Mouse (Mus musculus) myocyte (in vitro differentiated cells): Measurements from ENCODE around the gene Wdhd1. TPM values are rescaled to one million over a fixed set of nuclear protein-coding genes. Genes with fewer than 3 reads are reported as not detected.

Experiments used
- H3K27me3 ChIP-seq: one replicate; pipeline ENCODE4 v1.6.1; 2011; ENCODE audit not compliant: control insufficient read depth, insufficient read depth, insufficient read length
- H3K36me3 ChIP-seq: one replicate; pipeline ENCODE4 v1.6.1; 2011; ENCODE audit not compliant: control insufficient read depth, insufficient read depth
- H3K4me2 ChIP-seq: one replicate; pipeline ENCODE4 v1.6.1; 2011; ENCODE audit warnings: low read depth, control low read depth
- H3K4me3 ChIP-seq: one replicate; pipeline ENCODE4 v1.5.1; 2011; ENCODE audit warnings: mild to moderate bottlenecking, control low read depth, moderate library complexity
- H3K79me2 ChIP-seq: one replicate; pipeline ENCODE4 v1.6.1; 2011; ENCODE audit not compliant: control insufficient read depth, insufficient read depth
- H3ac ChIP-seq: one replicate; pipeline ENCODE4 v1.6.1; 2011; ENCODE audit not compliant: control insufficient read depth, insufficient read length
- CEBPB ChIP-seq: IDR thresholded peaks from 2 replicates; pipeline ENCODE4 v1.6.1; 2011; ENCODE audit warnings: mild to moderate bottlenecking, moderate library complexity; ENCODE audit not compliant: poor library complexity, insufficient read depth, severe bottlenecking
- E2F4 ChIP-seq: IDR thresholded peaks from one replicate; pipeline ENCODE4 v1.6.1; 2011; ENCODE audit warnings: mild to moderate bottlenecking, control low read depth, moderate library complexity; ENCODE audit not compliant: insufficient read depth
- MAX ChIP-seq: IDR thresholded peaks from one replicate; pipeline ENCODE4 v1.6.1; 2011; ENCODE audit warnings: low read depth, mild to moderate bottlenecking, control low read depth
- MYOD1 ChIP-seq, 3 experiments: IDR thresholded peaks; one replicate each; pipeline ENCODE4 v1.6.1; 2011; ENCODE audit warnings: control low read depth in 2 of 3, low read depth in 2 of 3, mild to moderate bottlenecking in 2 of 3, moderate library complexity in 1 of 3; ENCODE audit not compliant: insufficient read length in 2 of 3, control insufficient read depth in 1 of 3
- MYOG ChIP-seq, 3 experiments: IDR thresholded peaks; one replicate each; pipeline ENCODE4 v1.6.1; 2011; ENCODE audit warnings: control low read depth in 2 of 3, low read depth in 2 of 3, mild to moderate bottlenecking in 2 of 3; ENCODE audit not compliant: insufficient read length in 2 of 3, control insufficient read depth in 1 of 3, insufficient read depth in 1 of 3
- POLR2A ChIP-seq: IDR thresholded peaks from one replicate; pipeline ENCODE4 v1.6.1; 2011; ENCODE audit warnings: low read depth, mild to moderate bottlenecking, control low read depth, moderate library complexity; ENCODE audit not compliant: insufficient read length
- POLR2AphosphoS2 ChIP-seq: IDR thresholded peaks from one replicate; pipeline ENCODE4 v1.6.1; 2011; ENCODE audit warnings: low read depth, control low read depth; ENCODE audit not compliant: insufficient read length
- REST ChIP-seq: IDR thresholded peaks from one replicate; pipeline ENCODE4 v1.6.1; 2011; ENCODE audit warnings: mild to moderate bottlenecking, control low read depth, moderate library complexity; ENCODE audit not compliant: insufficient read depth, insufficient read length
- SRF ChIP-seq: IDR thresholded peaks from one replicate; pipeline ENCODE4 v1.6.1; 2011; ENCODE audit warnings: low read depth; ENCODE audit not compliant: control insufficient read depth, insufficient read length
- TCF12 ChIP-seq: IDR thresholded peaks from one replicate; pipeline ENCODE4 v1.6.1; 2011; ENCODE audit warnings: mild to moderate bottlenecking, control low read depth; ENCODE audit not compliant: poor library complexity, insufficient read depth, severe bottlenecking
- TCF3 ChIP-seq: IDR thresholded peaks from one replicate; pipeline ENCODE4 v1.6.1; 2011; ENCODE audit warnings: low read depth, control low read depth; ENCODE audit not compliant: insufficient read length
- USF1 ChIP-seq: IDR thresholded peaks from one replicate; pipeline ENCODE4 v1.6.1; 2011; ENCODE audit warnings: low read depth, mild to moderate bottlenecking, control low read depth, moderate library complexity
- polyA plus RNA-seq: library from polyadenylated mRNA; unstranded; fragments of >200 nt; fragmentation: generic; extraction: Trizol; gene quantifications from one replicate; pipeline ENCODE4 v1.2.1, GENCODE M21; 2012; ENCODE audit warnings: missing spikeins

Gene Wdhd1
- polyA plus RNA-seq, 1 experiment = 2.1 TPM

DNA sequence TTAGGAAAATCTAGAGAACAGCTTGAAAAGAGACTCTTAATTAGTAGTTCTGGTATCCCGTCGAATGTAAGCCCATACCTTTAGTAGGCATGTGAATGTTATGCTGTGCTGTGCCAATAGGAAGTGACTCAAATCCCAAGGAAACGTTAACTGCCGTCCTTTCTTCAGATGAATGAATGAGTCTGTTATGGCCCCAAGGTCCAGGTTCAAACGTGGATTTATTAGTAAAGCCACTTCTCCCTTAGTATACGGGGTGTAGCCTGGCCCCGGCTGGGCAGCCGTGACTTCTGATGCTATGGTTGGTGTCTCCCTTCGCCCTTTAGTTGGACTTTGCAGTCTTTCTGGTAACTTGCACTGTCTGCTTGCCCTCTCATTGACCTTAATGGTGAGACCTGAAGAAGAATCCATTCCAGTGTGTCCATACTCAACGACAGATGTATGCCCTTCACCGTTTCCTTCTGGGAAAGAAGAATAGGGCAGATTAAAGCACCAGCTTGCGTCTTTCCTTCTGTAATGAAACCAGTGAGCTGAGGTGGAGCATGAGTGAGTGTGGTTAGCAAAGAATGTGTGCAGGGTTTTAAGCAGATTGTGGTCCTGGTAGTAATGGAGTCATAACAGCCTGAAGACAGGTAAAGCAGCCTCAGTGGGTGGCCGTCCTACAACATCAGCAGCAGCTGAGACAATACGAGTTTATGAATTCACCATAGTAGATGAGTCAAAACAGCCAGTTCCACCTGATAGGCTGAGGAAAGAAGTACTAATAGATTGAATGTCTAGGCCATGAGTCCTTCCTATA lies 26.4 kb upstream of the Wdhd1 start:
- peaks cover 4% of the 10 kb centered on the region for H3K36me3 ChIP-seq

DNA sequence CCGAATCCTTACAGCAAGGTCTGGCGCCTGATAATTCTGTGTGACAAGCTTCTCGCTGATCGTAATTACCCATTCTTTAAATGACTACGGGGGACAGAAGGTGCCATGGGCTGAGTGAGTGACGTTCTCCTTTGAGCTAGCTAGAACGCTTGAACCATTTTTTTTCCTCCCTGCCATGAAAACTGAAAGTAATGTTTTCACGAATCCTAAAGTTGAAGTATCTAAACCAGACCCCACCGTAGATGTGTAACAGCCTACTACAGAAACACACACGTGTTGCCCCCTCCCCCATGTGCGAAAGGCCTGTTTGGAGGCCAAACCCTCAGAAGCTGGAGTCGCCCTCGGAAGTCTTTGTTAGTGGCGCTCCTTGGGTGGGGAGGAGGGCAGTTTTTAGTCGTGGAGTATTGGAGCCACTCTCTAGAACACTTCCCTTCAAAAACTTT lies 22.2 kb upstream of the Wdhd1 start:
- Histone ChIP-seq H3K4me2 (peak overlapping the region; percentile 97), H3ac (peak overlapping the region; percentile 23), H3K36me3 (peaks cover 4% of the 10 kb centered on the region), H3K27me3 (no peaks in the 10 kb centered on the region), H3K4me3 (peak overlapping the region; percentile 78), H3K79me2 (peaks cover 54% of the 10 kb centered on the region)
- TF ChIP-seq CEBPB = no peak
- TF ChIP-seq TCF3 = no peak
- TF ChIP-seq POLR2AphosphoS2 = no peak
- no peak for TF ChIP-seq MYOD1 (IDR thresholded peaks at IDR 0.05; ENCODE audit: control insufficient read depth in 1 of 3, insufficient read length in 2 of 3, low read depth in 2 of 3)
- TF ChIP-seq SRF = no peak
- no peak for TF ChIP-seq USF1
- no peak for TF ChIP-seq MYOG (IDR thresholded peaks at IDR 0.05; ENCODE audit: control insufficient read depth in 1 of 3, insufficient read depth in 1 of 3, insufficient read length in 2 of 3, low read depth in 2 of 3)
- no peak for TF ChIP-seq REST
- no peak for TF ChIP-seq TCF12
- TF ChIP-seq E2F4 = no peak

More for the DNA sequence above, 26.4 kb upstream of the Wdhd1 start:
- Histone ChIP-seq H3ac (no peak overlapping the region), H3K79me2 (peaks cover 96% of the 10 kb centered on the region), H3K27me3 (no peaks in the 10 kb centered on the region), H3K4me3 (no peak overlapping the region), H3K4me2 (no peak overlapping the region)
- TF ChIP-seq POLR2A (no peak), MYOG (IDR thresholded peaks at IDR 0.05; ENCODE audit: control insufficient read depth in 1 of 3, insufficient read depth in 1 of 3, insufficient read length in 2 of 3, low read depth in 2 of 3) (no peak), E2F4 (no peak), MYOD1 (IDR thresholded peaks at IDR 0.05; ENCODE audit: control insufficient read depth in 1 of 3, insufficient read length in 2 of 3, low read depth in 2 of 3) (no peak), USF1 (no peak), TCF3 (no peak), REST (no peak), TCF12 (no peak), SRF (no peak), MAX (no peak), CEBPB (no peak), POLR2AphosphoS2 (no peak)

DNA sequence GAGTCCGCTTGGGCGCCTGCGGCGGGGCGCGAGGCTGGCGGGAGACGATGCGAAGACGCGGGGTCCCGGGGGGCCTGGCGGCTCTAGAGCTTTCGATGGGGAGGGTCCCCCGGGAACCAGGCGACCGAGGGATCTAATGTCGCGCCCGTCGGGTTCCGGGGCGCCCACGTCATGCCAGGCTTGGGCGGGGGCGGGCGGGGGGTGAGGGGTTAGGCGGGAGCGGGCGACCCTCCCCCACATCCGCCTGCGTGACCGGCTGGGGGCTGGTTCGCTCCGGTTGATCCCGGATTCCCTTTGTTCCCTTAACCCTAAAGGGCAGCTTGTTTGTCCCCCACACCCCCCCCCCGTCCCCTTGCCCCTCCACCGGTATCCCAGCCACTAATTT lies 21.7 kb upstream of the Wdhd1 start:
- peaks cover 50% of the 10 kb centered on the region for H3K79me2 ChIP-seq
- TF ChIP-seq REST (no peak), E2F4 (no peak), TCF12 (no peak), SRF (no peak), POLR2AphosphoS2 (no peak), USF1 (no peak), MAX (no peak), TCF3 (no peak), POLR2A (no peak), MYOG (IDR thresholded peaks at IDR 0.05; ENCODE audit: control insufficient read depth in 1 of 3, insufficient read depth in 1 of 3, insufficient read length in 2 of 3, low read depth in 2 of 3) (no peak), CEBPB (no peak), MYOD1 (IDR thresholded peaks at IDR 0.05; ENCODE audit: control insufficient read depth in 1 of 3, insufficient read length in 2 of 3, low read depth in 2 of 3) (no peak)
- peak overlapping the region; percentile 23 for H3ac ChIP-seq
- H3K27me3 ChIP-seq = no peaks in the 10 kb centered on the region
- H3K4me3 ChIP-seq = peak overlapping the region; percentile 78
- H3K36me3 ChIP-seq = peaks cover 4% of the 10 kb centered on the region
- H3K4me2 ChIP-seq = no peak overlapping the region

DNA sequence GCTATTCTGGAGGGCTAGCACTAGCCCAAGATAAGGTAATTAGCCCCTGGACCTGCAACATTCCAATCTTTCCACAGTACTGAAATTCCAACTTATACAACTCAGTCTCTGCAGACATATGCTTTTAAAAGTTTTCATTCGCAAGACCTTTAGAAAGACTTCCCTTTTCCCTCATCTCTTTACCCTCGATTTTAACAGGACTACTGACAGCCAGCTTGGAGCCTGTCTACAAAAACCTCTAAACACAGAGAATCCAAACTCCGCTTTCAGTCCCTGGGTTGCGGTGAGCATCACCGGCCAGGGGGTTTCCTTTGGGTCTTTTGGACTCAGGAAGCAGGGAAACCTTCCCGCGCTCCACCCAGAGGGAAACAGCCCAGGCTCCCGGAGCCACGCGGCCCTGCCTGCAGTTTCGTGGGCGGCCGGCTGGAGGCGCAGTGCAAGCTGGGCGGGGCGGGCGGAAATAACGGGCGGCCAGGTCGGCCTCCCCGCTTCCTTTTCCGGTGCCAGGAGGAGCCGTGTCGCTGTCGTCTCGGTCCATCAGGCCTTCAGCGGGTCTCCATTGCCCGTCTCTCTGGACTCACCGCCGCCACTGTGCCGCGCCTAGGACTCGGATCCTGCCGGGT lies 21.2 kb upstream of the Wdhd1 start, which contains the start of gene Mapk1ip1l:
TSS of gene Mapk1ip1l (plus strand) at position 482 of the 623 bp plus-strand sequence.
- no peaks in the 10 kb centered on the region for H3K27me3 ChIP-seq
- H3K4me2 ChIP-seq = peak within 1 kb of the TSS; percentile 97
- H3K36me3 ChIP-seq = peaks cover 4% of the 10 kb centered on the region
- peaks cover 45% of the 10 kb centered on the region for H3K79me2 ChIP-seq
- peak within 1 kb of the TSS; percentile 78 for H3K4me3 ChIP-seq
- TF ChIP-seq POLR2A (peak; percentile 84), REST (no peak), USF1 (no peak), MYOD1 (IDR thresholded peaks at IDR 0.05; ENCODE audit: control insufficient read depth in 1 of 3, insufficient read length in 2 of 3, low read depth in 2 of 3) (peak in 1 of 3 experiments; percentile 21), SRF (no peak), POLR2AphosphoS2 (peak; percentile 83), E2F4 (peak; percentile 17)
- H3ac ChIP-seq = peak within 1 kb of the TSS; percentile 23
